Mouse (Mus musculus): ENCODE data around the gene Lpin1. TPM values are rescaled to one million over a fixed set of nuclear protein-coding genes. Genes with fewer than 3 reads are reported as not detected.

The Lpin1 gene
- polyA plus RNA-seq, 3 experiments from 2014 or later: 9.4 to 29.1 (median 16.7) TPM

- no peak for ATAC-seq
Observed at GRCm38 (mm10) chr12:16570371-16571060, 40.2 kb downstream of the Lpin1 start.

DNA sequence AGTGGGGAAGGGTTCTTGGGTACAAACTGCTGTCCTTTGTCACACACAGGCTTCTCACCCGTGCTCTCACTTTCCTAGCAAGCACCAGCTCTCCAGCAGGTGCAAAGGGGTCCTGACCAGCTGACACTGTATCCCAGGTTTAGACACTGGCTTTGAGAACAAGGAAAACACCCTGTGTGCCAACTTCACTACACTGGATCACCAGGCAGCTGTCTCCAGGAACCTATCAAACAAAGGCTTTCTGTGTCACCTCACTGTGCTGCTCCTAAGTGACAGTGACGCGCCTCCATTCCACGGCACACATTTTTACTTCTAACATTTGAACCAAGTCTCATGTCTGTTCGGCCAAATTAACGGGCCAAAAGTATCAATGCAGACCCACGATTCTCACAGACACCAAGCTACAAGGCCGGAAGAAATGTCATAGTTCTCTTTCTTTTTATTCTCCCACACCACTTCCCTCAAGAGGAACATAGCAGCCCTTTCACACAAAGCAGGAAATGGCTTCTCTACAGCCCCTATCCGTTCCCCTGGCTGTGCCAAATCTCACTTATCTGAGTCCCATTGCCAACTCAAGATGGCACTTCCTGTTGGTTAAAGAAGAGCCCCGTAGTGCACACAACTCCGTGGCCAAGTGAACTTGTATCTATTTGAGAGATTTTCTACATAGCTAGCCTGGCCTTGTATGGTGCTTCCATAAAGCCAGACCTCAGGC lies 41.7 kb downstream of the Lpin1 start:
- peak; percentile 85 for ATAC-seq

GRCm38 (mm10) chr12:16568496-16568895 lies 42.3 kb downstream of the Lpin1 start:
- peak; percentile 78 for ATAC-seq

DNA sequence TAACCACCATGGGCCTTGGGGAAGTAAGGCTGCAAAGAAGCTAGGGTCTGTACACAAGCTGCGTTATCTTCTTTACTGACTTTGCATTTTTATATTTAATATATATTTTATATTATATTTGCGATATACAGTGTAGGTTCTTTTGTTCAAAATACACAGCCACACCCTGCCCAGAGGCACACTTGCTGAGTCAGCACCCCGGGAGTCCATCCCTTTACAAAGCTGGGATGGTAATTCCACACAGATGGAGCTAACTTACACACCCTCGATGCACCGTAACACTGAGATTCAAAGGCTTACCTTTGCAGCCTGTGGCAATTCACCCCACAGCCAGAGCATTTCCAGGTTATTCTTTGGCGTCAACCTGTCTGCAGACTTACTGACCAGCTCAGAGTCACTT lies 42.7 kb downstream of the Lpin1 start:
- no peak for ATAC-seq

DNA sequence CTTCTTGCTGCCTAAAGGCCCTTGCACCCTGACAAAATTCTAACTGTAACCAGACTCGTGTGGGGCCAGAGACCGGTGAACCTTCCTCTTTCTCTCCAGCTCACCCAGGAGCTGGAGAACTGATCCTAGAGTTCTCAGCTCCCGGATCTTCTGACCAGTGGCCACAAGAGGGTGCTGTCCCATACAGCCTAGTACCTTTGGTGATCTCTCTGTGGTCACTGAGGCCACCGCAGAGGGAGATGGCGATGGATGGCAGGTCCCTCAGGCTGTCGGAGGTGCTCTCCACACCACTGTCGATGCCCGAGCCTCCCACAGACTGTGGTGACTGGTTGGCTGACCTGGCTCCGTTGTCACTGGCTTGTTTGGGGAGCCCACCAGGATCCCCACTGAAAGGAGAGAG lies 47.3 kb downstream of the Lpin1 start:
- ATAC-seq: no peak

- no peak for ATAC-seq
Observed at GRCm38 (mm10) chr12:16562647-16563046, 48.1 kb downstream of the Lpin1 start.

DNA sequence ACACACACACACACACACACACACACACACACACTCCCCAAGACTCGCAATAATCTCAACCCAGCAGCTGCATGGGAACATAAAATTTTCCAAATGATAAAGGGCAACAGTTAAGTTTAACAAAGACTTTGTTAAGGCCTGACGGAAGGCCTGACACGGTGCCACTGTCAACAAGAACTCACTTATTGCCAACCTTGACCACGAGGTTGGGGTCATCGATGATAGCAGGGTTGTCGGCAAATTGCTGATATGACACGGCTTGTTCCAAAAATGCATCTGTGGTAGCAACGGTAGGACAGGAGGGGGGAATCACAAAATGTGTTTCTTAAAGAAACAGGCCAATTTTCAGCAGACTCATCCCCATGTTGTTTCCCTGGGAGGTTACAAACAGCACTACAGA lies 48.6 kb downstream of the Lpin1 start:
- no peak for ATAC-seq

GRCm38 (mm10) chr12:16557271-16557670 lies 53.5 kb downstream of the Lpin1 start:
- ATAC-seq: no peak

- ATAC-seq: no peak
Observed at GRCm38 (mm10) chr12:16554171-16554570, 56.6 kb downstream of the Lpin1 start.

DNA sequence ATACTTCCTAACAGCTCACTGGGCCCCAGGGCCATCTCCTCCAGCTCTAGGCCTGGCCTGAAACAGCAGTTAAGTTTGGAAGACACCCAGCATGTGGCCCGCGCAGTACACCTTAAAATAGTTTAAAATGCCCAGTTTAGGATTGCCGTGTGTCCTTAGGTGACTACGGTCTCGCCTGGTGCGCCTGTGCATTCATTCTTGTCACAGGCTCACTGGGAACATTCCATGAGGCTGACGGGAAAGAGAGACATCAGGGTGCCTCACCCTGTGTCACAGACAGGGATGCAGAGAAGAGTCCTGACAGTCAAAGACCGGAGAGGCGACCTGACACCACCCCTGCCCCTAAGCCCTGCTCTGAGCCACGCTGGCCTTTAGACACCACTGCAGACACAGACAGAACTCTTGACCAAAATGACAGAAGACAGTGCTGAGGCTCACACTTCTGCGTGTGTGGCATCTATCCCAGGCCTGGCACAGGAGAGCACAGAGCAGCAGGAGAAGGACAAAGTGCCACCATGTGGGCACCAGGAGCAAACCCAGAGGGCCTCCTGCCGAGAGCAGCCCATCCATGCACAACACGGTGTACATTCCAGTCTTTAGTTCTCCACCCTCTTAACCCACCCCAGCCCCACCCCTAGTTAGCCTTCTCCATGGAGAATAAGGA lies 58.5 kb downstream of the Lpin1 start:
- ATAC-seq: no peak

GRCm38 (mm10) chr12:16550983-16551454 lies 59.7 kb downstream of the Lpin1 start:
- ATAC-seq: no peak

- ATAC-seq: no peak
Observed at GRCm38 (mm10) chr12:16548824-16549375, 61.9 kb downstream of the Lpin1 start.

GRCm38 (mm10) chr12:16541606-16542005 lies 69.2 kb downstream of the Lpin1 start:
- ATAC-seq: no peak

DNA sequence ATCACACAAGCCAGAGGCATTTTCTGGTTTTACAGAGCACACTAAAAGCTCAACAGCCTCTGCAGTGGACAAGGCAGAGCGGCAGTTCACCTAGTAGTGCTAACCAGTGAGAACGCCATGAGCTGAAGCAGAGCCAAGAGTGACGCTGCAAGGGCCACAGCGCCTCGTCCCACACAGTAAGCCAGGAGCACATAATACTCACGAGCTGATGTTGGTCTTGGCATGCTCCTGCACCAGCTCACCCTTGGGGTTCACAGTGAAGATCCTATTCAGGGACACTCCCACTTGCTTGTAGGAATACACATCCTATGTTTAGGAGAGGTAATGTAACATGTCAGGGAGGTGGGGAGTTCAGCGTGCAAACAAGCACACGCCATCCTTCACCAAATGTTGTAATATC lies 70.1 kb downstream of the Lpin1 start:
- no peak for ATAC-seq

DNA sequence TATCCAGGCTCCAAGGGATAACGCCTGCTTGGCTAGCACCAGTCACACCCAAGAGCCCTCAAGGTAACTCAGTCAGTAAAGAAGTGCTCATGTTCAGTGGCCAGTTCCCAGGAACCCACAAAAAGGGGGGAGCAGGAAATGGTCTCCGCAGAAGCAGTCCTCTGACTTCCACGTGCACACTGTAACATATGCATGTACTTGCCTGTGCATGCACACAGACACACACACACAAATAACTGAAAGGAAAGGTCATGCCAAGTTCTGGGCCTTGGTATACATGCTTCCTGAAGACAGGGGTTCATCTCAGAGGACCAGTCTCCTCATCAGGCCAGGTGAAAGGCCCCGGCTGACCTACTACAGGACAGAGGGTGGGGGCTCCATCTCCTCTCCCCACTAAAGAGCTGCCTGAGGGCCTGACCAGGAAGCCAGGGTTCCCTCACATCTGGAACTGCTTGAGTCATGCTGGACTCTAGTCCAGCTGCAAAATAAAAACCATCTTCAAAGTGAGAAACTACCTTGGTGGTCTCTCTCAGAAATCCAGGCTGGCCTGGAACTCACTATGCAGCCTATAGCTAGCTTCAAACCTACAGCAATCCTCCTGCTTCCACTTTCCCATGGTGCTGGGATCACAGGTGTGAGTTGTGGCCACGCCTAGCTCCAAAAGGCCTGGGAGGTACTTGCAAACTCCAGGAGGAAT lies 70.7 kb downstream of the Lpin1 start:
- no peak for ATAC-seq

DNA sequence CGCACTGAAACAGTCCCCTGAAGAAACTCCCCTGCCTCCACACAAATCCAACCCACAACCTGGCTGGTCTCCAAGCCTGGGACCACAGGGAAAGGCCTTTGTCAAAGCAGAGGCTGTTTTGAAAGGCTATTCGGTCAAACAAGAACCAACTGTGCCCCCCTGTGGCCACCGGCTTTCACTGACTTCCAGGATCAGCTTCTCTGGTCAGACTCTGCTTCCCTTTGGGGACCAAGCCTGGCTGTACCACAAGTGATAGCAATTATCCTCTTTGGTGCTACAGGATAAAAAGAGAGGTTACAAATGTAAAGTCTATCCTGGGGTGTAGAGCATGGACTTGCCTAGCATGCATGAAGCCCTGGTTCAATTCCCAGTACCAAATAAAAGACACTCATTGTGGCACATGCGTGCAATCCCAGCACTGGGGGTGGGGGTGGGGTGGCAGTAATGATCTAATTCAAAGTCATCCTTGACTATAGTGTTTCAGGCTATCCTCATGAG lies 77.4 kb downstream of the Lpin1 start:
- ATAC-seq: no peak

- peak; percentile 12 for ATAC-seq
Observed at GRCm38 (mm10) chr12:16532860-16533230, 77.9 kb downstream of the Lpin1 start.

DNA sequence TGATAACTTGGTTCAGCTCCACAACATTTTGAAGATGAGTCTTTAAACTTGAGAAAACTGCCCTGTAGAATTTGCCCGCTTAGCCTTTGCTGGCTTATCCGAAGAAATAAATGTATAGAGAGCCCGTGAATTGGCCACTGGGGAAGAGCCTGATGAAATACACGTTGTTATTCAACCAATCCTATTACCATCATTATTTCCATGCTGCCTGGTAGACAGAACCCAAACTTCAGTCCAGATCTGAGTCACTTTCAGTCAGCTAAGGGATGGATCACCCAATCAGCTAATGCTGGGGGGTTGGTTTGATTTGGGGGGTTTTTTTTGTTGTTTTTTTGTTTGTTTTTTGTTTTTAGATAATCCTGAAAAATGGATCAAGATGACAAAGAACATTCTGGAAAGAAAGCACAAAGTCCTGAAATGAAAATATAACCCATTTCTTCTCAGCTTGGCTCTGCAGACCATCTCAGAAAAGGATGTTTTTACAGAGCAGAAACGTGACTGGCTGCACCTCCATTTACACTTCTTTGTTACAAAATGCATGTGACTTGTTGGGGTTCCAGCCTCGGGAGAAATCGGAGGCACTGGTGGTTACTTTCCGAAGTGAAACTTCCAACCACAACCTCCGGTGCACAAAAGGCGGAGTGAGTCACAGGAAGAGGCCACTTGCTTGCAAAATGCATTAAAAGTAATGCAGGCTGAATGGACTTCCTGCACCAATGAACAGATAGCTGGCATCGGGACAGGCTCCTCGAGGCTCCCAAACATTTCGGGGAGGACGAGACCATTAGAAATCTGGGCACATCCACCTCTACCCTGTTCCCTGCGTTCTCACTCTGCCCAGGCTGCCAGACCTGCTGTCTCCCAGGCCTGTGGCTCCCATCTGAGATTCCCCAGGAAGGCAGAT lies 78.6 kb downstream of the Lpin1 start:
- peak; percentile 89 for ATAC-seq

- no peak for ATAC-seq
Observed at GRCm38 (mm10) chr12:16528650-16529049, 82.1 kb downstream of the Lpin1 start.

DNA sequence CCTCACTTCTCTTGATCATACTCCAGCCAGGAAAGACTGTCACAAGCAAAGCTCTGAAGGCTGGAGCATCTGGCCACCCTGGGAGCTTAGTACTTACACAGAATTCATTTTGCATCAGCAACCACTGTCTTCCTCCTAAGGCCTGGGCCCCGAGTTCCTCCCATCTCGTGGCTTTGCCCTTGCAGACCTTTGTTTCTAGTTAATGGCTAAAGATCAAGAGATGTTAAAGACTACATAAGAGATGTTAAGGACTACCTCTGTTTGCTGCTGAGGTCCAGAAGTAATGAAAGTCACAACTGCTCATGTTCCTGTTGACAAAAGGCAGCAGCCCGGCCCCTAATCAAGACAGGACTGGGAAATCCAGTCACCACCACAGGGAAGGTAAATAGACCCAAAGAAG lies 82.8 kb downstream of the Lpin1 start:
- ATAC-seq: no peak

GRCm38 (mm10) chr12:16526862-16527261 lies 83.9 kb downstream of the Lpin1 start:
- no peak for ATAC-seq
